Mouse (Mus musculus): ENCODE data around the gene Pdzd8. TPM values are rescaled to one million over a fixed set of nuclear protein-coding genes. Genes with fewer than 3 reads are reported as not detected.

The Pdzd8 gene
- polyA plus RNA-seq, 1 experiment = 5.6 TPM

GRCm38 (mm10) chr19:59321990-59322389 is 23.6 kb downstream of the Pdzd8 start, which contains the start of gene Rps12-ps3:
Gene Rps12-ps3 (plus strand): TSS chr19:59322290.
- DNase-seq = no peak
- TF ChIP-seq POLR2A (IDR thresholded peaks at IDR 0.05; ENCODE audit: low read depth, low read length) (no peak), CTCF (conservative IDR thresholded peaks at IDR 0.05; ENCODE audit: insufficient read depth, insufficient read length, low read depth, low read length) (no peak)
- WGBS = over 99% methylated on average over 14 of the region's 14 CpGs

DNA sequence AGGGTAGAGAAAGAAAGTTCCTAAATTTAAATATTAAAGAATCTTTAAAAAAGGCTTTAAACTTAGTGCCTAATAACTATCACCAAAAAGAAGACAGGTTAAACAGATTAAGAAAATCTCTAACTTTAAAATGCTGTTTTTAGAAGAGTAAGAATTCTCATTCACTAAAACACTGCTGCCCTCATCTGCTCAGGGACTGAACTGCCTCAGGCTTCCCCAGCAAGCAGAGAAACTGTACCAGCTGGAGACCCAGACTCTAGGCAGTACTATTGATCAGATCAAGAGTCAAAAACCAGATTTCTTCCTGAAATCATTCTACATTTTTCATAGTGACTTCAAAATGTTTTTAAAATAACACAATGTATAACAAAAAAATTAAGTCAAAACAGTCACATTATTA is 29.0 kb downstream of the Pdzd8 start:
- no peaks in the 10 kb centered on the region for H3K27me3 ChIP-seq (replicated peaks; ENCODE audit: control insufficient read depth, insufficient read depth, low read length)
- no peak overlapping the region for H3K4me3 ChIP-seq (ENCODE audit: insufficient read depth, low read depth, low read length)
- H3K36me3 ChIP-seq (ENCODE audit: control insufficient read depth, insufficient read depth, low read length) = no peaks in the 10 kb centered on the region
- H3K4me1 ChIP-seq (ENCODE audit: control insufficient read depth, insufficient read depth, low read length) = no peaks in the 10 kb centered on the region
- TF ChIP-seq CTCF (conservative IDR thresholded peaks at IDR 0.05; ENCODE audit: insufficient read depth, insufficient read length, low read depth, low read length) = peak; percentile 49
- no peak for TF ChIP-seq POLR2A (IDR thresholded peaks at IDR 0.05; ENCODE audit: low read depth, low read length)
- no peak overlapping the region for H3K27ac ChIP-seq (ENCODE audit: insufficient read depth, low read depth, low read length)
- peak; percentile 14 for DNase-seq

More at GRCm38 (mm10) chr19:59321990-59322389, 23.6 kb downstream of the Pdzd8 start, which contains the start of gene Rps12-ps3:
- no peaks in the 10 kb centered on the region for H3K27me3 ChIP-seq (replicated peaks; ENCODE audit: control insufficient read depth, insufficient read depth, low read length)
- no peaks in the 10 kb centered on the region for H3K36me3 ChIP-seq (ENCODE audit: control insufficient read depth, insufficient read depth, low read length)
- no peak within 1 kb of the TSS for H3K27ac ChIP-seq (ENCODE audit: insufficient read depth, low read depth, low read length)
- no peak within 1 kb of the TSS for H3K4me3 ChIP-seq (ENCODE audit: insufficient read depth, low read depth, low read length)
- no peaks in the 10 kb centered on the region for H3K4me1 ChIP-seq (ENCODE audit: control insufficient read depth, insufficient read depth, low read length)

DNA sequence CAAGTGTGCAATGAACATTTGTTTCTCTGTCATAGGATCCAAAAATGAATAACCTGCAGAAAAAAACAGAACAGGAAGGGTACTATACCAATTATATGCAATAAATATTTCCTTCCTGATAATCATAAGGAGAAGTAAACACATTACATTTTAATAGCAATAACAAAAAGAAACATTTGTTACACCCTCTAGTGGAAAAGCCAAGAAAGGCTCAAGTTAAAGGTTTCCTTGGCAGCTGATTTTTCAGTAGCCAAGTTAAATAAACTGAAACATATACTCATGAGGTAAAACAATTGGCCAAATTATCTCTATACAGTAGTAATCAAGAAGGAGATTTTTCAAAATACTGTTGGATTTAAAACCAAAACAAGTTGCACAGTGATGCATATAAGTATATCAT is 30.3 kb downstream of the Pdzd8 start:
- TF ChIP-seq POLR2A (IDR thresholded peaks at IDR 0.05; ENCODE audit: low read depth, low read length) (no peak), CTCF (conservative IDR thresholded peaks at IDR 0.05; ENCODE audit: insufficient read depth, insufficient read length, low read depth, low read length) (no peak)
- Histone ChIP-seq H3K4me1 (ENCODE audit: control insufficient read depth, insufficient read depth, low read length) (no peaks in the 10 kb centered on the region; the same call in 1 of the 2 replicates), H3K27ac (ENCODE audit: insufficient read depth, low read depth, low read length) (no peak overlapping the region), H3K4me3 (ENCODE audit: insufficient read depth, low read depth, low read length) (no peak overlapping the region), H3K36me3 (ENCODE audit: control insufficient read depth, insufficient read depth, low read length) (no peaks in the 10 kb centered on the region), H3K27me3 (replicated peaks; ENCODE audit: control insufficient read depth, insufficient read depth, low read length) (no peaks in the 10 kb centered on the region)
- DNase-seq = no peak

DNA sequence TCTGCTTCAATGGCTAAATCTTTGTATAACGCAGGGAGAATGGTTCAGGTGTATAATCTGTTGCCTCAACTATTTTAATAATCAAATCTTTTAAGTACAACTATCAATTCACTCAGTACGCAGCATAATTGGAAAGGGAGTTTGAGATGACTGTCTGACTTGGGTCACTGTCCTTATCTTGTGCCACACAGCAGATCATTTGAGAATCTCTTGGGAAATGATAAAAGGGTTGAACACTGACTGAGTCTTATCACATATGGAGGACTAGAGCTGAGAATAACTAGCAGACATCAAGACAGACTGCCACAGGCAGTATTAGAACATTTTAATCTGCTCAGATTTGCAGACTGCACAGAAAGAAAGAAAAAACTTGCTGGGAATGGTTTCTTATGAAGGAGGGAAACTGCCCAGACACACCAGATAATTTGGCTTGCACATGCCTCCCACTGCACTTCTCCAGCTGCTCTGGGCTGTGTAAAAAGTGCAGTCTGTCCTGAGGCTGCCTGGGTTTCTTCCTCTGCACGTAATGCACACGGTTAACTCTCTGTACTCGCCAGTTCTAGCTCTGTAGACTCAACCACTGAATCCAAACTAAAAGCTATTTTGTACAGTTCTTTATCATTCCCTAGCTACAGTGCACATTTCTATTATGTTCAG is 53.3 kb downstream of the Pdzd8 start:
- H3K4me1 ChIP-seq (ENCODE audit: control insufficient read depth, insufficient read depth, low read length) = no peaks in the 10 kb centered on the region
- no peaks in the 10 kb centered on the region for H3K27me3 ChIP-seq (replicated peaks; ENCODE audit: control insufficient read depth, insufficient read depth, low read length)
- no peak overlapping the region for H3K27ac ChIP-seq (ENCODE audit: insufficient read depth, low read depth, low read length)
- 89% methylated on average over 5 of the region's 5 CpGs for WGBS
- no peak overlapping the region for H3K4me3 ChIP-seq (ENCODE audit: insufficient read depth, low read depth, low read length)
- no peak for TF ChIP-seq POLR2A (IDR thresholded peaks at IDR 0.05; ENCODE audit: low read depth, low read length)
- TF ChIP-seq CTCF (conservative IDR thresholded peaks at IDR 0.05; ENCODE audit: insufficient read depth, insufficient read length, low read depth, low read length) = no peak
- H3K36me3 ChIP-seq (ENCODE audit: control insufficient read depth, insufficient read depth, low read length) = no peaks in the 10 kb centered on the region
- no peak for DNase-seq

- Histone ChIP-seq H3K4me3 (ENCODE audit: insufficient read depth, low read depth, low read length) (no peak overlapping the region), H3K36me3 (ENCODE audit: control insufficient read depth, insufficient read depth, low read length) (no peaks in the 10 kb centered on the region), H3K27me3 (replicated peaks; ENCODE audit: control insufficient read depth, insufficient read depth, low read length) (no peaks in the 10 kb centered on the region), H3K27ac (ENCODE audit: insufficient read depth, low read depth, low read length) (no peak overlapping the region), H3K4me1 (ENCODE audit: control insufficient read depth, insufficient read depth, low read length) (no peaks in the 10 kb centered on the region)
- 79% methylated on average over 6 of the region's 6 CpGs for WGBS
- no peak for TF ChIP-seq CTCF (conservative IDR thresholded peaks at IDR 0.05; ENCODE audit: insufficient read depth, insufficient read length, low read depth, low read length)
- TF ChIP-seq POLR2A (IDR thresholded peaks at IDR 0.05; ENCODE audit: low read depth, low read length) = no peak
- DNase-seq = no peak
Measured at GRCm38 (mm10) chr19:59289811-59290210, 55.8 kb downstream of the Pdzd8 start.

- no peak overlapping the region for H3K27ac ChIP-seq (ENCODE audit: insufficient read depth, low read depth, low read length)
- no peak overlapping the region for H3K4me3 ChIP-seq (ENCODE audit: insufficient read depth, low read depth, low read length)
- no peaks in the 10 kb centered on the region for H3K27me3 ChIP-seq (replicated peaks; ENCODE audit: control insufficient read depth, insufficient read depth, low read length)
- no peaks in the 10 kb centered on the region for H3K36me3 ChIP-seq (ENCODE audit: control insufficient read depth, insufficient read depth, low read length)
- H3K4me1 ChIP-seq (ENCODE audit: control insufficient read depth, insufficient read depth, low read length) = no peaks in the 10 kb centered on the region
- TF ChIP-seq POLR2A (IDR thresholded peaks at IDR 0.05; ENCODE audit: low read depth, low read length) (no peak), CTCF (conservative IDR thresholded peaks at IDR 0.05; ENCODE audit: insufficient read depth, insufficient read length, low read depth, low read length) (no peak)
- no peak for DNase-seq
Measured at GRCm38 (mm10) chr19:59289042-59289441, 56.5 kb downstream of the Pdzd8 start.

- Histone ChIP-seq H3K36me3 (ENCODE audit: control insufficient read depth, insufficient read depth, low read length) (no peaks in the 10 kb centered on the region), H3K4me1 (ENCODE audit: control insufficient read depth, insufficient read depth, low read length) (no peaks in the 10 kb centered on the region), H3K27me3 (replicated peaks; ENCODE audit: control insufficient read depth, insufficient read depth, low read length) (no peaks in the 10 kb centered on the region), H3K27ac (ENCODE audit: insufficient read depth, low read depth, low read length) (no peak overlapping the region), H3K4me3 (ENCODE audit: insufficient read depth, low read depth, low read length) (no peak overlapping the region)
- no peak for DNase-seq
- 68% methylated on average over 3 of the region's 3 CpGs for WGBS
- no peak for TF ChIP-seq CTCF (conservative IDR thresholded peaks at IDR 0.05; ENCODE audit: insufficient read depth, insufficient read length, low read depth, low read length)
- no peak for TF ChIP-seq POLR2A (IDR thresholded peaks at IDR 0.05; ENCODE audit: low read depth, low read length)
Measured at GRCm38 (mm10) chr19:59282001-59282400, 63.6 kb downstream of the Pdzd8 start.
